Mouse (Mus musculus) erythroblast, embryonic 14.5 days (primary cell): Measurements from ENCODE around the gene Mrpl22.
"Not testable (repeated sequence)": the region's sequence is repeated elsewhere in the genome, so short reads cannot be mapped to it uniquely, and the experiment has no call there.

Experiments used
- GATA1 ChIP-seq: IDR thresholded peaks from 2 replicates; pipeline ENCODE4 v1.6.1; 2012; ENCODE audit warnings: low read length, inconsistent platforms, mixed read lengths
- TAL1 ChIP-seq: IDR thresholded peaks from 3 replicates; pipeline ENCODE4 v1.6.1; 2012; ENCODE audit warnings: low read length, inconsistent platforms, mixed read lengths

DNA sequence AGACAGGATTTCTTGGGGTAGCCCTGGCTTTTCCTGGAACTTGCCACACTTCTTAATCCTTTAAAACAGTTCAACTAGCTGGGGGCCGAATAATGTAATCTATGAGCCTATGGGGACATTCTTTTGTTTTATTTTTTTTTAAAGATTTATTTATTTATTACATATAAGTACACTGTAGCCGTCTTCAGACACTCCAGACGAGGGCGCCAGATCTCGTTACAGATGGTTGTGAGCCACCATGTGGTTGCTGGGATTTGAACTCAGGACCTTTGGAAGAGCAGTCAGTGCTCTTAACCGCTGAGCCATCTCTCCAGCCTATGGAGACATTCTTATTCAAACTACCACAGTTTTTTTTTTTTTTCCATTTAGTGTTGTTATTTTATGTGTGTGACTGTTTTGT lies 8.5 kb downstream of the Mrpl22 start:
- not testable (repeated sequence) for TF ChIP-seq GATA1, TAL1
